Mouse (Mus musculus) thymus, postnatal 25 days (tissue): ENCODE measurements around the gene Gm42906.

Source experiments
- DNase-seq: peaks from one replicate; pipeline ENCODE4 v3.0.0; 2022

Gm42906 gene

DNA sequence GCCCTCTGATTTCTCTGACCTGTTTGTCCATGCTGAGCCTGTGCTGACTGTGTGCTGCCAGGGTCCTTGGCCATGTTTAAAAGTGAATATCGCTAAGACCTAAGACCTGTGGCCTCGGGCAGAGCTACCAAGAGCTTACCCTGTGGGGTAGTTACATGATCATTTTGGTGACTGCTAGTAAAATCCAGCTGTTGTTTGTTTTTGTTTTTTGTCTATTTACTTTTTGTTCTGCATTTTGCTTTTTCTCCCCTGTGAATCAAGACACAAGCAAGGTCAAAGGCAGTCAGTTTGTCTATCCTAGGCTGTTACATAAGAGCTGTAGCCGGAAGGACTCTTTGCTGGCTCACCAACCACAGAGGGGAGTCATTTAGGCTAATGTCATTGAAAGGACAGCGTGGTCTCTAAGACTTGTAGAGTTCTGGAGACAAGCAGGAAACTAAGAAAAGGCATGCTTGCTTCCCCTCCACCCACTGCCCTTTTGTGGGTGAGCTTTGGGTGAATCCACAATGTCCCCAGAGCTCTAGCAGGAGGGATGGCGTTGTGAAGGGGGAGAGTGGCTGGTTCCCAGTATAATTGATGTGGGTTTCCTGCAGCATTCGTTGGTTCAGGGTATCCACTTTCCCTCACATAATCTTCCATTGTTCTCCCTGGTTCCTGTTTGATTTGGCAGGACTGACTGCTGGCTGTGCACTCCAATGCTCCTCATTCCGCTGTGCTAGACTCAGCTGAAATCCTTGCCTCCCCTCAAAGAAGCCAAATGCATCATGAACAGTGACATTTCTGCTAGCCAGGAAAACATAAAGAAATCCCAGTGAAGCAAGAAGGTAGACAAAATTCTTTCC is 33.9 kb downstream of the Gm42906 start:
- DNase-seq: no peak

DNA sequence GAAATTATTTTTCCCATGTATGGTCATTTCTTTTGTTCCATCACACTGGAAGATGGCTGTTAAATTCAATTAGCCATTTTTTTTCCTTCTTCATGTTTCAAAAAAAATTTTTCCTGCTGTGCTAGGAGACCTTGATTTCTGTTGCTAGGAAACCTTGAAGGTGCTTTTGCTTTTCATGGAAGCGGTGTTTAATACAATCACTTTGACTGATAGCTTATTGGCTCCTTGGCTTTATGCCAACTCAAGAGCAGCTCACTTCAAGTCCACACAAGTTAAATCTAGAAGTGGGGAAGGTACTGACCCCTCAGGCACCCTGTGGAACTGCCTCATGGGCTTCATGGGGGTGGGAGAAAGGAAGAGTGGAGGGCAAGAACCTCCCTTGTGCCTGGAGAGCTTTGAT is 38.1 kb downstream of the Gm42906 start:
- DNase-seq: no peak

GRCm38 (mm10) chr5:151379896-151380295 is 48.1 kb downstream of the Gm42906 start:
- DNase-seq: no peak

DNA sequence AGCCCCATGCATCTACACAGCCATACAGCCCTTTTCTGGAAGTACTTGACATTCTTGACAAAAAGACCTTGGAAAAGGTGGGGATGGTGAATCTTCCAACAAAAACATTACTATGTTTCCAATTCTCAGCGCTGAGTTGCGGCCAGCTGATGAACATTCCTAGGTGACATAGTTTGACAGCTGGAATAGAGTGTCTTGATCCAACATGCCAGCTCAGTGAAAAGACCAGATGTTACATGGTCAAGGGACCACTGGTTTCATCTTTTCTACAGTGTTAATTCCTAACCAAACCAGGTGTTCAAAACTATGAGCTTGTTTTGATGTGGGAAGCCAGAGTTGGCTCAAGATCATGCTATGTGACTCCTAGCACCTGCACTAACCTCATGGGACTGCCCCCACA is 48.8 kb downstream of the Gm42906 start:
- no peak for DNase-seq

DNA sequence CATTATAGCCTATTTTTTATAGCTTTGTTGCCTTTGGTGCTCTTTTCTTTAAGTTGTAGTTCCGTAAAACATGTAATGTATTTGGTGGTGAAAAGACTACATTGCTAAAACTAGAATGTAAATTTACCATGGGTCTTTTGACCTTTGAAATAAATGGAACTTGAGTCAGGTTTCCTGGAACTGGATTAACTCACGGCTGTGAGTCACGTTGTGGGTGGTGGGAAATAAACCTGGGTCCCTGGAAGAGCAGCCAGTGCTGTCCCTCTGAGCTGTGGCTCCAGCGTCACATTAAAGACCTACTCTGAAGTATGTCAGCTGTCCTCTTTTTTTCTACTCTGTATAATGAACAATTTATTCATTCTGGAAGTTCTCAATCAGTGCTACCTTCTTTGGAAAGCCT is 51.0 kb downstream of the Gm42906 start:
- no peak for DNase-seq

GRCm38 (mm10) chr5:151374825-151375224 is 53.1 kb downstream of the Gm42906 start:
- DNase-seq: no peak

GRCm38 (mm10) chr5:151371130-151371529 is 56.8 kb downstream of the Gm42906 start:
- DNase-seq: no peak

- DNase-seq: peak; percentile 11
Measured at GRCm38 (mm10) chr5:151369306-151369721, 58.6 kb downstream of the Gm42906 start.

GRCm38 (mm10) chr5:151368395-151369190 is 59.4 kb downstream of the Gm42906 start:
- DNase-seq: peak; percentile 99

GRCm38 (mm10) chr5:151367881-151368394 is 60.0 kb downstream of the Gm42906 start:
- no peak for DNase-seq

GRCm38 (mm10) chr5:151367317-151367716 is 60.6 kb downstream of the Gm42906 start:
- DNase-seq: no peak

GRCm38 (mm10) chr5:151363343-151364000 is 64.5 kb downstream of the Gm42906 start:
- DNase-seq: no peak

DNA sequence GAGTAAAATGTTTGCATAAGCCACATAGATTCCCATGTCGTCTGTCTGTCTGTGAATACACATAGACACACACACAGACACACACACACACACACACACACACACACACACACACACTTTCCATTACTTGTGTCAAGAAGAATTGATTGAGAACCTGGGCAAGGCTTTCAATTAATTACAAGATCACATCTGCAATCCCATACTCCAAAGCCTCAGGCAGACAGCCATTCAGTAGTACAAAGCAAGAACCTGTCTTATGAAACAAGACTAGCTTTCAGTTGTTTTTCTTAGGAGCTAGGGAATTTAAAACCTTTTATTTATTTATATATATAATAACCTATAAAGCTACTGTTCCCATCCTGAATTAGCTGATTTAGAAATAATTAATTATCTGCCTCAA is 78.3 kb downstream of the Gm42906 start:
- no peak for DNase-seq

DNA sequence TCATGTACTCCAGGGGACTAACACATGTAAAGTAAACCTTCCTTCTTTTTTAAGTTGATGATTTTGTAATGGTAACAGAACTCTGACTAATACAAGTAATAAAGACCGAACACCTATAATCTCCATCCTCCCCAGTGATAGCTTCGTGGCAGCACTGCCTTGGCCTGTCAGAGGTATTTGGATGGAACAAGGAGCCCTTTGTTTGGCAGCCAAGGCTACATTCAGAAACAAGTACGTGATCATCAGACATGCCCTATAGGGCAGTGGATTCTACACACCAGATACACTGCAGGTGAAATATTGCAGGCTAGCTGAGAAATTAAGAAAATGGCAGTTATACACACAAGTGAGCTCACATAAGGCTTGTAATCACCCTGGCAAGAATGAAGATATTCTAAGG is 79.5 kb downstream of the Gm42906 start:
- no peak for DNase-seq

- DNase-seq: no peak
Measured at GRCm38 (mm10) chr5:151346626-151347025, 81.3 kb downstream of the Gm42906 start.

- DNase-seq: no peak
Measured at GRCm38 (mm10) chr5:151344737-151345136, 83.2 kb downstream of the Gm42906 start.

- DNase-seq: no peak
Measured at GRCm38 (mm10) chr5:151333686-151334085, 94.3 kb downstream of the Gm42906 start.

GRCm38 (mm10) chr5:151333191-151333594 is 94.8 kb downstream of the Gm42906 start:
- no peak for DNase-seq

- no peak for DNase-seq
Measured at GRCm38 (mm10) chr5:151315804-151316597, 112.0 kb downstream of the Gm42906 start.

GRCm38 (mm10) chr5:151300286-151300685 is 127.7 kb downstream of the Gm42906 start:
- DNase-seq: no peak

DNA sequence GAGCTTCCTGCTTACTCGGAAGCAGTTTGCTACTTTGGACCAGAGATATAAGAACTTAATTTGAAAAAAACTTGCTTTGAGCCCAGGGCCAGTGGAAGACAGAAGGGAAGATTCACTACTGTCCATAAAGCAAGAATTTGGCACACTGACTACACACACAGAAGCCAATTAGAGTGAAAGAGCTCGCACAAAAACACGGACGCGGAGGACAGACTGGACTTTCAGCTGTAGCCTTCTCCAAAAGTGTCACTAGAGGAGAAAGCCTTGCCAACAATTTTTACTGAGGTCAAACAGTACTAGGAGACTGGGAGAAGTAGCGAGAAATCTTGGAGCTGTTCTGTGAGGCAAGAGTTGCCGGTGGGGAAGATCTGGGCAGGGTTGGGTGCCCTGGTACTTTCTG is 128.4 kb downstream of the Gm42906 start:
- DNase-seq: no peak

- no peak for DNase-seq
Measured at GRCm38 (mm10) chr5:151298371-151298770, 129.6 kb downstream of the Gm42906 start.
